Mouse (Mus musculus): ENCODE results near the gene Krt6a.
"Not testable (repeated sequence)": the region's sequence is repeated elsewhere in the genome, so short reads cannot be mapped to it uniquely, and the experiment has no call there.

Gene Krt6a

DNA sequence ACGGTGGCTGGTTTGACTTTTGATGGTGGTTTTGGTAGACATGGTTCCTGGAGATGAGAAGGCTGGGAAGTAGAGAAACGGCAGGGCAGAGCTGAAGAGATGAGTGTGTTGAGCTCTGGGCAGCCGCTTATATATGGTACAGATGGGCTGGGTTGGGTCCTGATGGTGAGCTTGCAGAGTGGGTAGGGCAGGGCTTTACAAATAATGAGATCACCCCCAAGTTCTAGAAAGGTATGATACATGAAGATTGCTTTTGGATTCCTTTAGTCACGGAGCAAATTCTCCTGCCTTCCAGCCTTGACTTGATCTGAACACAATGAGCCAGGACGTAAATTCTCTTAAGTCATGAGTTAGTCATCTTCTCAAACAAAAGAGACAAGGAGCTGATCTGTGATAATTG is at the start of gene Krt6a:
Krt6a (minus strand) TSS at position 101 of the 400 bp plus-strand sequence.
- no peak for DNase-seq

DNA sequence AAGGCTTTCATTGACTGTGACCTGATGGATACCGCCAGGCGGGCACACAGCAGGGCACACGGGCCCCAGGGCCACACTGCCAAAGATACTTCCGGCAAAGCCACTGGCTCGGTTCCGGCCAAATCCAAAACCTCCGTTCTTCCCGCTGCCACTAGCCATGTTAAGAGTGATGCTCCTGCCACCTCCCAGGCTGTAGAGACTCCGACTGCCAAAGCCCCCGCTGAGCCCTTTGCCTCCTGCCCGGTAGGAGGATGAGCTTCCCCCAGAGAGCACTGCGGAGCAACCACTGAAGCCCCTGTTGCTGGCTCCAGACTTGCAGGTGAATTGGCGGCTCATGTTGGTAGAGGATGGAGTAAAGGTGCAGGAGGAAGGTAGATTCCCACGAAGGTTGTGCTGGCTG is 48.6 kb upstream of the Krt6a start, which contains the start of gene Krt71:
Krt71 (minus strand) TSS at position 399 of the 400 bp plus-strand sequence.
- no peak for DNase-seq

DNA sequence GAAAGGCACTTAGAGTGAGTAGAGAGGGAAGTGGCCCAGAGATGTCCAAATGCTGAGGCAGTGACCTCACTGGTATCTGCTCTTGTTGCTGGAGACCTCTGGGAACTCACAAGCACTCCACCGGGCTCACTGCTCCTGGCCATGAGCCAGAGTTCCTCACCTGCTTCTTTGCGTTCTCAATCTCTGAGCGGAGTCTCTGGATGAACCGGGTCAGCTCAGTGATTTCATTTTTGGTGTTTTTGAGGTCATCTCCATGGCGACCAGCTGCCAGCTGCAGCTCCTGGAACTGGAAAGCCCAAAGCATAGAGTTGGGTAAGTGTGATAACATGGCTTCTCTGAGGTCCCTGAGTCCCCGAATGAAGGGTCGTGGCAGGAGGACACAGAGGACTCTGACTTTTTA is 43.7 kb upstream of the Krt6a start:
- peak; percentile 6 for DNase-seq

GRCm38 (mm10) chr15:101730653-101731052 is 36.5 kb upstream of the Krt6a start:
- DNase-seq: no peak

- DNase-seq: no peak
Observed at GRCm38 (mm10) chr15:101724686-101725085, 30.6 kb upstream of the Krt6a start.

DNA sequence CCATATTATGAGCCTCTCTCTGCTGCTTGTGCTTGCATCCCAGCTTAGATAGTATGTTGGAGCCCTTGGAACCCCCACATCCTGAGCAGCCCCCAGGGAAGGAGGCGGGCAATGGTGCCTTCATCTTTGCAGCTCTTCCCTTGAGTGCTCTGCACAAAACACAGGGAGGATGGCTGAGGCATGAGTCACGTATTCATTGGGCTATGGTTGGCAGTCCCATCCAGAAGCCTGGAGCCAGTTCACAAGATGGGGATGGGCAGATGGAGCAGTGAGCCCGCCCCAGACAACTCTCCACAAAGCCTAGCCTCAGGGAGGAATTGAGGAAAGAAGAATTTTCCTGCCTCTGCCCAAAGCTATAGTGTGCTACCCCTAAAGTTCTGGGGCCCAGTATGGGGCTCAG is 21.7 kb upstream of the Krt6a start:
- no peak for DNase-seq

- no peak for DNase-seq
Observed at GRCm38 (mm10) chr15:101714356-101714755, 20.2 kb upstream of the Krt6a start.

DNA sequence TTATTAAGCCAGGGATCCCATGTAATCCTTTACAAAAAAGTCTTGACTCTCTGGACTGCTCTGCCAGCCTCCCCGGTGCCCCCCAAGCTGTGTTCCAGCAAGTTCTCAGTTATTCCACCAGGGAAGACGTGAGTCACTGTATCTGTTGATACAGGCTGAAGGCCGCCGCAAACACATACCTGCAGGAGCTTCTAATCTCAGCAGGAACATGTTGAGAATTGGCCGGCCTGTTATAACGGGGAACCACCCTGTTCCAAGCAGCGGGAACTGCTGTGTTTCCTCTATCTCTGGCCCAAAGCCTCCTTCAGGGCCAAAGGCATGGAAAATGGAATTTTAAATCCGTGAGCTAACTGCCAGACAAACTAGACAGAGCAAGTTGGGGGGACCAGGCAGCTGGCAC is 19.6 kb upstream of the Krt6a start:
- no peak for DNase-seq

DNA sequence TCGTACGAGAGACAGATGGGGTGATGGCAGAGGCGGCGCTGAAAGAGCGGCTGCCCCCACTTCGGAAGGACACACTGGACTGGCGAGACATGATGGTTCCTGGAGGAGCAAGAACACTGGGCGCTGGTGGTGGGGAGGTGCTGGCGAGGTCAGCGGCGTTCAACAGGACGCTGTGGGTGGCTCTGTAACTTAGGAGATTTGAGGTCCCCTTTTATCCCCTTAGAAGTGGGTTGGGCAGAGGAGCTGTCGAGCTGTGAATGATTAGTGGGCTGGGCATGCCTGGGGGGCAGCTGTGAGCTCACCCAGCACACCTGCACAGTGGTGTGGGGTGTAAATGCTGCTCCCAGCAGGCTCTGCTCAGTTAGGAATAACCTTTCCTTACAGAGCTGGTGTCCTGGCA is 18.6 kb upstream of the Krt6a start, which contains the start of gene Krt5:
Krt5 (minus strand) TSS at position 179 of the 400 bp plus-strand sequence.
- DNase-seq: no peak

GRCm38 (mm10) chr15:101708683-101709082 is 14.6 kb upstream of the Krt6a start:
- peak; percentile 8 for DNase-seq

GRCm38 (mm10) chr15:101707454-101707853 is 13.3 kb upstream of the Krt6a start:
- DNase-seq: no peak

DNA sequence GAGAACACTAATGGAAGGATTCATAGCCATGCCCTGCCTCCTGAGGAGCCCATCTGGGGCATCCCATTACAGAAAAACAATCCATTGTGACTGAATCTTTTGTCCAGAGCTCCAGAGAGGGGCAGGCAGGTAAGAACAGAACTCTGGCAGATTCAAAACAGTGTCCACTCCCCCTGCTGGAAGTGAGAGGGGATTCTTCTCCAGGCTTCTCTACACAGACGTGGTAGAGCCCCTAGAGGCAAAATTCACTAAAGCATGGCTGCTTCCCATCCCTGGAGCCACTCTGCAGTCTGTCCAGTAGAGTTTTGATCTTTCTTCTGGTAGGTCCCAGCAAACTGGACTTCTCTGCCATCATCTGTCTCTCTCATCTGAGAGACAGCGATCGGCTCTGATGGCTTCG is 10.0 kb upstream of the Krt6a start:
- peak; percentile 29 for DNase-seq

- DNase-seq: no peak
Observed at GRCm38 (mm10) chr15:101702380-101702779, 8.3 kb upstream of the Krt6a start.

- no peak for DNase-seq
Observed at GRCm38 (mm10) chr15:101699866-101700265, 5.8 kb upstream of the Krt6a start.

DNA sequence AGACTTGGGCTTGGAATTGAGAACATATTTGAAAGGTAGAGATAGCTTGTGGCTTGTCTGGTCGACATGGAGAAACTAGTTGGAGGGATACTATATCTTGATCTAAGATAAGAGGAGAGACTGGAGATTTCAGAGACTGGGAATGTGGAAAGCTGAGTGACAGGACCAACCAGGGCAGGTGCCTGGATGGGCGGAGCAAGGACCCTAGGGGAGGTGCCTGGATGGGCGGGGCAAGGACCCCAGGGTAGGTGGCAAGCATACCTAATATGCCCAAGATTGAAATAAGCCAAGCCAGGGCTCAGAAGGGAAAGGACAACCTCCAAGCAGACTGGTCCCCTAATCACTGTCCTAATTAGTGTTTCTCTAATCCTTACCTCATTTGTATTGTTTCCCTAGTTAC is 5.1 kb upstream of the Krt6a start:
- DNase-seq: no peak

GRCm38 (mm10) chr15:101697326-101698188 is 3.5 kb upstream of the Krt6a start:
- no peak for DNase-seq

- not testable (repeated sequence) for DNase-seq
Observed at GRCm38 (mm10) chr15:101690460-101690859, 3.6 kb downstream of the Krt6a start.

DNA sequence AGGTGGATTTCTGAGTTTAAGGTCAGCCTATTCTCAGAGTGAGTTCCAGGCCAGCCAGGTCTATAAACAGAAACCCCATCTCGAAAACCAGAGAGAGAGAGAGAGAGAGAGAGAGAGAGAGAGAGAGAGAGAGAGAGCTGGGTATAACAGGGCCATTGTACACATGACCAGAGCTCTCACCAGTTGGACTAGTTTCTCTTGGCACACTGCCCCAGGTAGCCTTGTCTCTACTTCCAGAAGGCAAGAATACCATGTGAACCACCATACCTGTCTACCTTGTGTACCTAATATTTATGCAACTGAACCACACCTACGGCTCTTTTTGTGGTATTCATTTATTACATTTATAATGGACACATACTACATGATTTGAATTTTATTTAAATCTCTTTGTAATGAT is 5.9 kb downstream of the Krt6a start:
- DNase-seq: no peak

DNA sequence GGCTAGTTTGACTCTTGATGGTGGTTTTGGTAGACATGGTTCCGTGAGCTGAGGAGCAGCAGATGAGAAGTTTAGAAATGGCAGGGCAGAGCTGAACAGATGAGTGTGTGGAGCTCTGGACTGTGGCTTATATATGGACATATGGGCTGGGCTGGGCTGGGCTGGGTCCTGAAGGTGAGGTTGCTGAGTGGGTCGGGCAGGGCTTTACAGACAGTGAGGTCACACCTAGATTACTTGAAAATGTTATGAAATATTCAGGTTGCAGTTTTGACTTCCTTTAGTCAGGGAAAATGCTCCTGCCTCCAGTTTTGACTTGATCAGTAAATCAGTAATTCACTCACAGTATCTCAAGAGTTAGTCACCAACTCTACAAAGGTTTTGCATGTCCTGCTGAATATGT is 13.9 kb downstream of the Krt6a start, which contains the start of gene Krt6b:
Krt6b (minus strand) TSS at position 101 of the 400 bp plus-strand sequence.
- DNase-seq: no peak

DNA sequence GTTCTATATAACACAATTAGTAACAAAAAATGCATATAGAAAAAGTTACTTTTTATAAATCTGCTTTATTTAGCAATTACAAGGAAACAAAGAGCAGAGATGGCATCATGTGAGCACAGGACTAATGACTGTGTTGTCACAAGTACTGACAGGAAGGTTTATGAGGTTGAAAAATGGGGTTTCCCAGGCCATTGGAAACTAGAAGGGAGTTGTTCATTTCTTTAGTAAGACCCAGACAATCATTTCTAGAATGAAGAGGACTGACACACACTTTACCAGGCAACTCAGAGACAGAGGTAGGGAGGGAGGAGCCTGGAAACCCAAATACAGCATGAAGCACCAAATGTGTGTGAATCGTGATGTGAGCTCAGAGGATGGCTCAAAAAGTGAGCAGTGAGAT is 18.1 kb downstream of the Krt6a start:
- no peak for DNase-seq

DNA sequence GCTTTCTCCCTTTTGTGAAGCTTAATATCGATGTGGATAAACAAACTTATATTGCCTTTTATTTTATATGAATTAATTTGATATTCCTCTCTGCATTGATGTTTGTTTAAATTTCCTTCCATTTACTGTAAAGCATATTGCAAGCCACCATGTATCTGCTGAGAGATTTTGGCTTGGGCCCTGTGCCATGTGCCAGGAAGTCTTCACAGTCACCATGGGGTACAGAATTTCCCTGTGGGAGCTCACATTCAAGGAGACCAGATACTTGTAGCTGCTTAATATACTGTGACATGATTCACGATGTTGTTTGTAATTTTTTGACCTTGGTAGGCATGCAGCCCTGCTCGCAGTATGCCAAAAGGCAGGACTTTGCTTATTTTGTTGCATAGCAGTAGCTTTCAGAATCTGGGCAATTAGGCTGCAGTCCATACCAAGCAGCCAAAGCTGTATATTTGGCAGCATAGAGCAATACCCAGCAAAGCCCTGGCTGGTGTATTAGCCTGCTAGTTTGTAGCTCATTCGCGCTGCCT is 41.3 kb downstream of the Krt6a start:
- DNase-seq: no peak

DNA sequence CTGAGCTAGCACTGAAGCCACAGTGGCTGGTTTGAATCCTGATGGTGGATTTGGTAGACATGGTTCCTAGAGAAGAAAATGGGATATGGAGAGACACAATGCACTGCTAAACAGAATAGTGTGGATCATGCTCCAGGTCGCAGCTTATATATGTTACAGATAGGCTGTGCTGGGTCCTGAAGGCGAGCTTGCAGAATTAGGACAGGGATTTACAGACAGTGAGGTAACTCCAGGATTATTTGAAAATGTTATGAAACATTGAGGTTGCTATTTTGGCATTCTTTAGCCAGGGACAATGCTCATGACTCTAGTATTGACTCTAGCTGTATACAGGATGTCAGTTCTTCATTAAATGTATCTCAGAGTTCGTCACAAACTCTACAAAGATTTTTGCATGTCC is 46.8 kb downstream of the Krt6a start, which contains the start of gene Gm5478:
Gm5478 (minus strand) TSS at position 101 of the 400 bp plus-strand sequence.
- DNase-seq: no peak

All from lung, postnatal 10 days (tissue).